Mouse (Mus musculus): ENCODE data around the gene Ankrd10.

DNA sequence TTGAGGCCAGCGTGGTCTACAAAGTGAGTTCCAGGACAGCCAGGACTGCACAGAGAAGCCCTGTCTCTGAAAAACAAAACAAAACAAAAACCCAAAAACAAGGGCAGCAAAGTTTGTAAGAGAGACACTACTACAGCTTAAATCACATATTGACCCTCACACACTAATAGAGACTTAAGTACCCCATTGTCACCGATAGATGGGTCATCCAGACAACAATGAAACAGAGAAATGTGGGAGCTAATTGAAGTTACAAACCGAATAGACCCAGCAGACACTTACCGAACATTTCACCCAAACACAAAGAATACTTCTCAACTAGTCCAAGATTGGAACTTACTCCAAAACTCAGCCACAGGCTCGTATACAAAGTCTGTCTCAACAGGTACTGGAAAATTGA lies 14.5 kb upstream of the Ankrd10 start:
- TF ChIP-seq CTCF (conservative IDR thresholded peaks at IDR 0.05; ENCODE audit: insufficient read depth, insufficient read length, low read depth, low read length), result no peak
- TF ChIP-seq POLR2A (IDR thresholded peaks at IDR 0.05; ENCODE audit: low read depth, low read length), result no peak

Data from kidney, adult 2 months (tissue).